Mouse (Mus musculus): Measurements from ENCODE around the gene Atg4c. TPM values are rescaled to one million over a fixed set of nuclear protein-coding genes. Genes with fewer than 3 reads are reported as not detected.

Atg4c gene
- polyA plus RNA-seq, 1 experiment from 2014 or later: 6.3 TPM

DNA sequence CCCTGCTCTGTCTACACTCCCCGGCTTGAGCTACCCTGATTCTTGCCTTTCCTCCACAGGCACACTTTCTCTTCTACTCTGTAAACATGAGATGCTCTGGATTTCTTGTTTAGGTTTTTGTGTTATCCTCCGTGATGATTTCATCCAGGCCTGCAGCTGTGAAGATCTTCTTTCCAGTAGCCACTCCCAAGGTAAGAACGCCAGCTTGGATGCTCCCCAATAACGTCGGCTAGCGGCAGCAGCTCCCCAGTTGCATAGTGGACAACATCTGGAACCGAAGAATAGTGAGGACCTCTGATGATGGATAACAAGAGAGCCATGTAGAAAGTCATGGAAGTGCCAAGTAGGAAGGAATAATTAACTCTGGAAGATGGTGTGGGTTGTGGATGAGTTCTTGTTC is 85.1 kb downstream of the Atg4c start:
- no peak for ATAC-seq
- 75% methylated on average over 7 of the region's 7 CpGs for WGBS (ENCODE audit: insufficient replicate concordance)
- H3K36me3 ChIP-seq: no peaks in the 10 kb centered on the region
- no peak overlapping the region for H3K4me2 ChIP-seq
- no peaks in the 10 kb centered on the region for H3K4me1 ChIP-seq
- no peak overlapping the region for H3K9ac ChIP-seq
- no peak overlapping the region for H3K4me3 ChIP-seq
- no peaks in the 10 kb centered on the region for H3K9me3 ChIP-seq (replicated peaks)
- no peak overlapping the region for H3K27ac ChIP-seq
- H3K27me3 ChIP-seq (replicated peaks): no peaks in the 10 kb centered on the region

DNA sequence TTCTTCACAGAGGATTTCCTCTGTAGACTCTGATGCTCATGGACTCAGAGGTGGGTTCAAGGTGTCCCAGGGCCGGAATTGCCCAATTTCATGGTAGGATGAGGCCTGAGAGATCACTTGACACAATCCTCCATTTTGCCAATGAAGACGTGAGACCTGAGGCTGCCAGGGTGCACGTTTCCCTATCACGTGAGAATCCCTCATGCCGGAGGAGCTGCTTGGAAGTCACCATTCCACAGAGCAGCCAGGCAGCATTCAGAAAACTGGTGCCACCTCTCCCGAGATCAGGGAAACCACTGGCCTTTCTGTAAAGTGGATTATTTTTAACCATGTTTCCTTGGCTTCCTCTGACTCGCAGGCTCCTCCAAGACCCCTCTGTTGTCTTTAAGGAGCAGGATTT is 88.0 kb downstream of the Atg4c start:
- 67% methylated on average over 7 of the region's 7 CpGs for WGBS (ENCODE audit: insufficient replicate concordance)
- Histone ChIP-seq H3K4me2 (no peak overlapping the region), H3K9ac (no peak overlapping the region), H3K4me1 (no peaks in the 10 kb centered on the region), H3K27me3 (replicated peaks) (no peaks in the 10 kb centered on the region), H3K27ac (no peak overlapping the region), H3K4me3 (no peak overlapping the region), H3K9me3 (replicated peaks) (no peaks in the 10 kb centered on the region), H3K36me3 (no peaks in the 10 kb centered on the region)
- no peak for ATAC-seq

DNA sequence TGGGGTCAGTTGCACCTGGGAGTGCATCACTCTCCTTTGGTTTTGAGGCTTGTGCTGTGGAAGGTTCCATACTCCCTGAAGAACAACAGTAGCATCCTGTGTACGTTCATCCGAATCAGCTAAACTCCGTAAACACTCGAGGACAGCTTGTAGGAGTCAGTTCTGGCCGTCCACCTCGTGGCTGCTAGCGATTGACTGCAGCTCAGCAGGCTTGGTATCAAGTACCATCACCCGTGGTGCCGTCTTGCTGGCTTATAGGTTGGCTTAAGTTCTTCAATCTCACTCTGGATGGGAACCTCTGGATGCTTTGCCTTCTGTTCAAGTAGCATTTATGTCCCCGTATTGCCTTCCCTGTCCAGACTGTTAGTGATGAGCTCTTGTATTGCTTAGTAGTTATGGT is 95.6 kb downstream of the Atg4c start:
- ATAC-seq: no peak
- H3K4me2 ChIP-seq: no peak overlapping the region
- no peaks in the 10 kb centered on the region for H3K27me3 ChIP-seq (replicated peaks)
- WGBS (ENCODE audit: insufficient replicate concordance): 76% methylated on average over 10 of the region's 10 CpGs
- no peak overlapping the region for H3K27ac ChIP-seq
- H3K4me1 ChIP-seq: no peaks in the 10 kb centered on the region
- no peak overlapping the region for H3K9ac ChIP-seq
- H3K36me3 ChIP-seq: no peaks in the 10 kb centered on the region
- no peaks in the 10 kb centered on the region for H3K9me3 ChIP-seq (replicated peaks)
- no peak overlapping the region for H3K4me3 ChIP-seq

DNA sequence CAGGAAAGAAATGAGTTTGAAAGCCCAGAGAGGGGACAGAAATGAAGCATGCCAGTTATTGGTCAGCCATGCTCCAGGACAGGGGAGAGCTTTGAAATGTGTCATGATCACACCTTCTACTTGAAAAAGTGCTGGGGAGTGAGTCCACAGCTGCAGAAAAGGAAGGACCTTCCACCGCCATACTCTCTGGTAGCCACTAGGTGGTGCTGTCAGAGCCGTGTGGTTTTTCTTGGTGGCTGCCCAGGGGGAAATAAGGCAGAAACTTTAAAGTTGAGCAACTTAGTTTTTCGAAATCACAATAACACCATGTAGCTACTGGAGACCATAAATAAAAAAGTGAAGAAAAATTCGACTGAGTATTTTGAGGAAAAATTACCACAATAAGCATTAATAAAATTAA is 104.9 kb downstream of the Atg4c start:
- no peak overlapping the region for H3K4me2 ChIP-seq
- no peaks in the 10 kb centered on the region for H3K27me3 ChIP-seq (replicated peaks)
- no peak overlapping the region for H3K4me3 ChIP-seq
- no peak overlapping the region for H3K9ac ChIP-seq
- H3K27ac ChIP-seq: no peak overlapping the region
- H3K9me3 ChIP-seq (replicated peaks): no peaks in the 10 kb centered on the region
- 7% methylated on average over 4 of the region's 4 CpGs for WGBS (ENCODE audit: insufficient replicate concordance)
- H3K4me1 ChIP-seq: no peaks in the 10 kb centered on the region
- no peaks in the 10 kb centered on the region for H3K36me3 ChIP-seq
- ATAC-seq: no peak

DNA sequence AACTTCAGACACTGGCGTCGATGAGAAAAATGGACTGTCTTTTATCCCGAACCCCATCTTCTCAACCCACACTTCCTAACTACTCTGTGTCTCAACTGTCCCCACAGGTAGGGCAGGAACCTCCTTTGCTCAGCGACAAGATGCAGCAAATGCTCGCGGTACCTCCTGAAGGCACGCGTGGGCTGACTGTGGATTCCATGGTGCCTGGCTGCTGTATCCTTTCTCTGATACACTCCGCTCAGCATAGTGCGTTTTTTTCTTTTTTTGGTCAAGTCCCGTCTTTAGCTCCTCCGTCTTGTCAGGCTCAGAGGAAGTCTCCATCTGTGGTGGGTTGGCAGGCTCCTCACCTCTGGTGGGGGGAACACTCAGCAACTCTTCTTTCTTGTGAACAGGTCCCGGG is 111.1 kb downstream of the Atg4c start:
- H3K27ac ChIP-seq: no peak overlapping the region
- no peaks in the 10 kb centered on the region for H3K27me3 ChIP-seq (replicated peaks)
- WGBS (ENCODE audit: insufficient replicate concordance): 79% methylated on average over 13 of the region's 13 CpGs
- H3K36me3 ChIP-seq: no peaks in the 10 kb centered on the region
- no peaks in the 10 kb centered on the region for H3K9me3 ChIP-seq (replicated peaks)
- ATAC-seq: no peak
- no peak overlapping the region for H3K9ac ChIP-seq
- no peak overlapping the region for H3K4me3 ChIP-seq
- no peak overlapping the region for H3K4me2 ChIP-seq
- H3K4me1 ChIP-seq: no peaks in the 10 kb centered on the region

Other genes with a start within 250 kb of the Atg4c start
- gene Angptl3, start 163.0 kb upstream of the Atg4c start, polyA plus RNA-seq (2016; fragmentation: Nextera tagmentation; extraction: Ambion mirVana): 18.0 and 20.3 TPM in 2 replicates
- gene Dock7, start 73.0 kb upstream of the Atg4c start, polyA plus RNA-seq (2016; fragmentation: Nextera tagmentation; extraction: Ambion mirVana): 18.9 and 20.3 TPM in 2 replicates
- 0.12 TPM in 1 of 2 replicates, not detected in the other for gene Gm12689, start 102.0 kb downstream of the Atg4c start, polyA plus RNA-seq (2016; fragmentation: Nextera tagmentation; extraction: Ambion mirVana)